Mouse (Mus musculus) stomach, postnatal 0 days (tissue): ENCODE data around the gene R3hdm4. TPM values are rescaled to one million over a fixed set of nuclear protein-coding genes. Genes with fewer than 3 reads are reported as not detected.
"Not testable (repeated sequence)": the region's sequence is repeated elsewhere in the genome, so short reads cannot be mapped to it uniquely, and the experiment has no call there.

Source experiments
- ATAC-seq: fragments of 200-750 bp; cut with Nextera tagmentation; 2 replicates; pipeline ENCODE4 v1.8.0; 2017; ENCODE audit not compliant: low FRiP score, low TSS enrichment
- DNase-seq: peaks from one replicate; pipeline ENCODE4 v3.0.0-alpha.2; 2016; ENCODE audit warnings: low spot score
- H3K27ac ChIP-seq: fragments of 300-500 bp; sonication (generic); replicated peaks from 2 replicates; pipeline ENCODE4 v1.5.1; 2014; ENCODE audit warnings: mild to moderate bottlenecking, control low read depth
- H3K27me3 ChIP-seq: fragments of 300-500 bp; sonication (generic); 2 replicates; pipeline ENCODE4 v1.6.1; 2014; ENCODE audit warnings: low read length; ENCODE audit not compliant: control insufficient read depth, insufficient read depth
- H3K36me3 ChIP-seq: fragments of 300-500 bp; sonication (generic); 2 replicates; pipeline ENCODE4 v1.6.1; 2014; ENCODE audit warnings: low read length, mixed read lengths; ENCODE audit not compliant: control insufficient read depth, insufficient read depth
- H3K4me1 ChIP-seq: fragments of 300-500 bp; sonication (generic); replicated peaks from 2 replicates; pipeline ENCODE4 v1.6.1; 2014; ENCODE audit warnings: antibody characterized with exemption; ENCODE audit not compliant: control insufficient read depth, insufficient read depth
- H3K4me2 ChIP-seq: fragments of 300-500 bp; sonication (generic); replicated peaks from 2 replicates; pipeline ENCODE4 v1.6.1; 2014; ENCODE audit warnings: low read depth, mild to moderate bottlenecking, control low read depth, moderate library complexity
- H3K4me3 ChIP-seq: fragments of 300-500 bp; sonication (generic); 2 replicates; pipeline ENCODE4 v1.5.1; 2014; ENCODE audit warnings: low read depth, low read length, control low read depth
- H3K9ac ChIP-seq: fragments of 300-500 bp; sonication (generic); 2 replicates; pipeline ENCODE4 v1.6.1; 2014; ENCODE audit warnings: mild to moderate bottlenecking, low read length, control low read depth, mixed read lengths
- H3K9me3 ChIP-seq: fragments of 300-500 bp; sonication (generic); 2 replicates; pipeline ENCODE4 v1.6.1; 2016; ENCODE audit warnings: low read length; ENCODE audit not compliant: control insufficient read depth
- CTCF ChIP-seq: IDR thresholded peaks from 2 replicates; pipeline ENCODE4 v1.5.1; 2016; ENCODE audit warnings: antibody characterized with exemption, low read depth, mild to moderate bottlenecking, moderate library complexity
- EP300 ChIP-seq: optimal IDR thresholded peaks from 2 replicates; pipeline ENCODE3; 2016; ENCODE audit warnings: antibody characterized with exemption
- WGBS: fragments of 180-500 bp; shearing (Covaris S2); extraction: QIAGEN DNeasy Blood & Tissue Kit; methylation state at CpG from one replicate; pipeline ENCODE4 v1.1.7; 2014; 5-methylcytosine and 5-hydroxymethylcytosine counted together
- polyA plus RNA-seq: library from polyadenylated mRNA; unstranded; fragments of >200 nt; fragmentation: Nextera tagmentation; extraction: Ambion mirVana; gene quantifications from 2 replicates; pipeline ENCODE4 v1.2.1, GENCODE M21; 2015

R3hdm4 gene
- polyA plus RNA-seq, 1 experiment from 2014 or later = 160 TPM

DNA sequence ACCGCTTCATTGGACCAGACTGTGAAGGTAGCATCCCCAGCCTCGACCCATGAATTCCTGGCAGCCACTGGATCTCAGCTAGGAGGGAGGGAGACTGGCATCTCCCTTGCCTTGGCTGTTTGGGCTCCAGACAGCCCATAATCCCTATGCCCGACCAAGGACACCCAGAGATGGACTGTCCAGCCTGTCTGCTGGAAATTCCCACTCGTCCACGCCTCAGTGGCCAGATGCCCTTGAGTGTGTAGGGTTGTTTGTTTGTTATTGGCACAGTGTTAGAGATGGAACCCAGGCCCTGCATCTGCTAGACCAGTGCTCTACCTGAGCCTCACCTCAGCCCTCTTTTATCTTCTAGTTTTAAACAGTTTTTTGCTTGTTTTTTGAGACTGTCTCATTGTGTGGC, 44.3 kb upstream of the R3hdm4 start:
- 94% methylated on average over 5 of the region's 5 CpGs for WGBS
- DNase-seq (no peak), ATAC-seq (no peak)
- no peak overlapping the region for H3K4me2 ChIP-seq
- no peak overlapping the region for H3K4me3 ChIP-seq
- TF ChIP-seq CTCF (no peak), EP300 (no peak)
- H3K4me1 ChIP-seq = no peaks in the 10 kb centered on the region
- no peaks in the 10 kb centered on the region for H3K27me3 ChIP-seq
- no peaks in the 10 kb centered on the region for H3K9me3 ChIP-seq
- peaks cover 18% of the 10 kb centered on the region for H3K36me3 ChIP-seq
- H3K27ac ChIP-seq = no peak overlapping the region
- H3K9ac ChIP-seq = no peak overlapping the region

- H3K9me3 ChIP-seq = no peaks in the 10 kb centered on the region
- H3K4me3 ChIP-seq = no peak overlapping the region
- H3K27ac ChIP-seq = no peak overlapping the region
- H3K36me3 ChIP-seq = peaks cover 18% of the 10 kb centered on the region
- WGBS = 92% methylated on average over 7 of the region's 7 CpGs
- DNase-seq (no peak), ATAC-seq (no peak)
- no peaks in the 10 kb centered on the region for H3K4me1 ChIP-seq
- TF ChIP-seq EP300 (no peak), CTCF (no peak)
- H3K4me2 ChIP-seq = no peak overlapping the region
- H3K9ac ChIP-seq = no peak overlapping the region
- H3K27me3 ChIP-seq = no peaks in the 10 kb centered on the region
Observed at GRCm38 (mm10) chr10:79964727-79965126, 43.7 kb upstream of the R3hdm4 start.

GRCm38 (mm10) chr10:79960671-79961294, 39.8 kb upstream of the R3hdm4 start:
- no peaks in the 10 kb centered on the region for H3K9me3 ChIP-seq
- DNase-seq = no peak
- H3K4me2 ChIP-seq = peak overlapping the region; percentile 92
- peak overlapping the region; percentile 86 for H3K4me3 ChIP-seq
- no peaks in the 10 kb centered on the region for H3K27me3 ChIP-seq
- 12% methylated on average over 10 of the region's 10 CpGs for WGBS
- H3K27ac ChIP-seq = no peak overlapping the region; the same call in 1 of the 2 replicates
- no peak for TF ChIP-seq CTCF
- TF ChIP-seq EP300 = no peak
- peaks cover 9% of the 10 kb centered on the region for H3K36me3 ChIP-seq
- no peaks in the 10 kb centered on the region for H3K4me1 ChIP-seq
- H3K9ac ChIP-seq = peak overlapping the region; percentile 82
- no peak for ATAC-seq

GRCm38 (mm10) chr10:79959847-79960601, 39.0 kb upstream of the R3hdm4 start, which contains the start of gene Wdr18:
Gene Wdr18, plus strand, starts transcription at chr10:79960152.
- no peaks in the 10 kb centered on the region for H3K9me3 ChIP-seq
- H3K9ac ChIP-seq = peak within 1 kb of the TSS; percentile 82
- TF ChIP-seq CTCF = peak; percentile 100
- no peak for TF ChIP-seq EP300
- H3K27ac ChIP-seq = peak within 1 kb of the TSS; percentile 53; the same call in 1 of the 2 replicates
- H3K36me3 ChIP-seq = peaks cover 3% of the 10 kb centered on the region; the same call in 1 of the 2 replicates
- peak within 1 kb of the TSS; percentile 92 for H3K4me2 ChIP-seq
- H3K27me3 ChIP-seq = no peaks in the 10 kb centered on the region
- ATAC-seq = peak; percentile 93
- H3K4me1 ChIP-seq = no peaks in the 10 kb centered on the region
- peak within 1 kb of the TSS; percentile 86 for H3K4me3 ChIP-seq
- WGBS = under 1% methylated on average over 61 of the region's 61 CpGs
- DNase-seq = peak; percentile 100

GRCm38 (mm10) chr10:79959412-79959811, 38.4 kb upstream of the R3hdm4 start:
- not testable (repeated sequence) for H3K9me3 ChIP-seq, ATAC-seq, DNase-seq, H3K27me3 ChIP-seq, H3K4me1 ChIP-seq, H3K27ac ChIP-seq, H3K36me3 ChIP-seq, H3K9ac ChIP-seq
- 26% methylated on average over 10 of the region's 10 CpGs for WGBS
- H3K4me2 ChIP-seq = peak overlapping the region; percentile 32
- H3K4me3 ChIP-seq = peak overlapping the region; percentile 86; the same call in 1 of the 2 replicates

DNA sequence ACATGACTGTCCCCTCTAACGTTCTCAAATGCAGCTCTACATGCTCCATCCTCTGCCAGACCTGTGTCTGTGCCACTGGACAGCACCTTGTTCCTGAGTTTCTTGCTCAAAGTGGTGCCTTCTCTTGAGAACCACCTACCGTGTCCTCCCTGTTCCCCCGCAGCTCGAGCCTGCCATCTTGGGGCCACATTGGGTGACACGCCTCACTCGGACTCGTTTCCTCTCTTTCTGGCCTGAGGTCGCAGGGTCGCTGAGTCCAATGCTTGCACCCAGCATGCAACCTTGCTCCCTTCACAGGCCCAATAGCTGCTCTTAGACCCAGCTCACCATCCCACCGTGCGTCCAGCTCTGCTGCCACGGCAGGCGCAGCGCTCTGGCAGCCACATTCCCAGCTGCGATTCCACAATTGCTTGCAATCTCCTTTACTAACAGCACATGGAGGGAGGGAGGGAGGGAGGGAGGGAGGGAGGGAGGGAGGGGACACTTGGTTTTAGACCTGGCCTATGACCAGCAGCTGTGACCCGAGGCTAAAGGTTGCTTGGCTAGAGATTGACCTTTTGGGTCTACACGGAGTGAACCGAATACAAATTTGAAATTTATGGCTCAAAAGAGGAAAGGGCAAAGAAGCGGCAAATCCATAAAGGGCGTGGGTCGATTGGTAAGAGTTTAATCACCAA, 37.3 kb upstream of the R3hdm4 start:
- no peaks in the 10 kb centered on the region for H3K27me3 ChIP-seq
- 15% methylated on average over 21 of the region's 21 CpGs for WGBS

More for the DNA sequence above, 37.3 kb upstream of the R3hdm4 start:
- peak; percentile 84 for DNase-seq
- no peaks in the 10 kb centered on the region for H3K4me1 ChIP-seq
- H3K4me2 ChIP-seq = peak overlapping the region; percentile 23; the same call in 1 of the 2 replicates
- peak; percentile 99 for TF ChIP-seq CTCF
- no peak for TF ChIP-seq EP300
- no peaks in the 10 kb centered on the region for H3K9me3 ChIP-seq
- H3K27ac ChIP-seq = no peak overlapping the region
- peaks cover 6% of the 10 kb centered on the region; the same call in 1 of the 2 replicates for H3K36me3 ChIP-seq
- H3K4me3 ChIP-seq = no peak overlapping the region
- ATAC-seq = peak; percentile 19; the same call in 1 of the 2 replicates
- H3K9ac ChIP-seq = no peak overlapping the region
